Mouse (Mus musculus) MEL (cell line): ENCODE data around the gene Slc16a1. TPM values are rescaled to one million over a fixed set of nuclear protein-coding genes. Genes with fewer than 3 reads are reported as not detected.
A peak's percentile ranks its signal among the peaks of the same experiment; 100 is the strongest.

ENCODE experiments used
- DNase-seq: peaks from one replicate; pipeline ENCODE4 v3.0.0; 2011; ENCODE audit warnings: low read depth, low spot score
- H3K27ac ChIP-seq: 2 replicates; pipeline ENCODE4 v1.5.1; 2012; ENCODE audit warnings: low read depth, mild to moderate bottlenecking, control low read depth, low read length, moderate library complexity; ENCODE audit not compliant: control insufficient read depth
- H3K27me3 ChIP-seq, 2 experiments: fragments of 150-350 bp in 1 of 2; sonication (generic) in 1 of 2; 2 replicates each; pipeline ENCODE4 v1.6.1; 2012; ENCODE audit warnings: low read length in 2 of 2, mild to moderate bottlenecking in 2 of 2, improper control_type of control experiment in 1 of 2, moderate library complexity in 1 of 2; ENCODE audit not compliant: insufficient read depth in 2 of 2, control insufficient read depth in 1 of 2
- H3K36me3 ChIP-seq, 2 experiments: 2 replicates each; pipeline ENCODE4 v1.6.1; 2012 to 2014; ENCODE audit warnings: low read length in 2 of 2, improper control_type of control experiment in 1 of 2, inconsistent platforms in 1 of 2, mild to moderate bottlenecking in 1 of 2; ENCODE audit not compliant: insufficient read depth in 2 of 2, control insufficient read depth in 1 of 2
- H3K4me1 ChIP-seq, 2 experiments: fragments of 150-350 bp in 1 of 2; sonication (generic) in 1 of 2; 2 replicates each; pipeline ENCODE4 v1.6.1; 2012; ENCODE audit warnings: low read length in 2 of 2, improper control_type of control experiment in 1 of 2, mild to moderate bottlenecking in 1 of 2; ENCODE audit not compliant: insufficient read depth in 2 of 2, control insufficient read depth in 1 of 2
- H3K4me3 ChIP-seq, 2 experiments: fragments of 150-350 bp in 1 of 2; sonication (generic) in 1 of 2; 2 replicates each; pipeline ENCODE4 v1.5.1; 2012; ENCODE audit warnings: low read depth in 2 of 2, low read length in 2 of 2, mild to moderate bottlenecking in 2 of 2, moderate library complexity in 2 of 2, control low read depth in 1 of 2, improper control_type of control experiment in 1 of 2; ENCODE audit not compliant: control insufficient read depth in 1 of 2, insufficient read depth in 1 of 2
- H3K79me2 ChIP-seq: 2 replicates; pipeline ENCODE4 v1.6.1; 2012; ENCODE audit warnings: mild to moderate bottlenecking, low read length, moderate library complexity; ENCODE audit not compliant: control insufficient read depth, poor library complexity, insufficient read depth
- H3K9ac ChIP-seq: 2 replicates; pipeline ENCODE4 v1.6.1; 2012; ENCODE audit warnings: low read depth, mild to moderate bottlenecking, control low read depth, low read length, moderate library complexity; ENCODE audit not compliant: control insufficient read depth, poor library complexity, severe bottlenecking
- H3K9me3 ChIP-seq: fragments of 150-350 bp; sonication (generic); replicated peaks from 2 replicates; pipeline ENCODE4 v1.6.1; 2012; ENCODE audit warnings: mild to moderate bottlenecking, low read length, improper control_type of control experiment, moderate library complexity; ENCODE audit not compliant: insufficient read depth
- BHLHE40 ChIP-seq: IDR thresholded peaks from 2 replicates; pipeline ENCODE4 v1.6.1; 2012; ENCODE audit warnings: low read depth, mild to moderate bottlenecking, inconsistent platforms, low read length, improper control_type of control experiment, borderline replicate concordance
- CHD2 ChIP-seq: IDR thresholded peaks from 2 replicates; pipeline ENCODE4 v1.6.1; 2011; ENCODE audit warnings: low read length, improper control_type of control experiment
- EP300 ChIP-seq, 2 experiments: IDR thresholded peaks; 2 replicates each; pipeline ENCODE4 v1.6.1; 2011; ENCODE audit warnings: improper control_type of control experiment in 2 of 2, low read length in 2 of 2, low read depth in 1 of 2, mild to moderate bottlenecking in 1 of 2
- GABPA ChIP-seq: IDR thresholded peaks from 2 replicates; pipeline ENCODE4 v1.6.1; 2012; ENCODE audit warnings: low read depth, mild to moderate bottlenecking, inconsistent platforms, low read length, improper control_type of control experiment, moderate library complexity
- HCFC1 ChIP-seq: IDR thresholded peaks from 2 replicates; pipeline ENCODE4 v1.6.1; 2012; ENCODE audit warnings: low read depth, mild to moderate bottlenecking, inconsistent platforms, low read length, improper control_type of control experiment, moderate library complexity
- JUND ChIP-seq: IDR thresholded peaks from 2 replicates; pipeline ENCODE4 v1.6.1; 2011; ENCODE audit warnings: low read depth, mild to moderate bottlenecking, improper control_type of control experiment, low read length
- KAT2A ChIP-seq: conservative IDR thresholded peaks from 2 replicates; pipeline ENCODE4 v1.6.1; 2012; ENCODE audit warnings: low read depth, low read length, improper control_type of control experiment, inconsistent platforms
- NELFE ChIP-seq: IDR thresholded peaks from 2 replicates; pipeline ENCODE4 v1.6.1; 2011; ENCODE audit warnings: low read depth, low read length, improper control_type of control experiment
- SIN3A ChIP-seq: IDR thresholded peaks from 2 replicates; pipeline ENCODE4 v1.6.1; 2012; ENCODE audit warnings: low read length, improper control_type of control experiment, inconsistent platforms
- USF1 ChIP-seq: IDR thresholded peaks from 2 replicates; pipeline ENCODE4 v1.6.1; 2014; ENCODE audit warnings: low read depth, mild to moderate bottlenecking, inconsistent platforms, low read length, improper control_type of control experiment, moderate library complexity
- polyA plus RNA-seq, 2 experiments: library from polyadenylated mRNA; stranded (reverse) in 1 of 2; unstranded in 1 of 2; fragments of >175 nt in 1 of 2; fragments of >200 nt in 1 of 2; gene quantifications; 2 replicates each; pipeline versions ENCODE4 v1.2.1 to v1.2.4; 2012; ENCODE audit warnings: low replicate concordance in 2 of 2, low read depth in 1 of 2; ENCODE audit not compliant: insufficient read length in 2 of 2, insufficient read depth in 1 of 2, missing spikeins in 1 of 2
- total RNA-seq: library from RNA; depleted of rRNA; stranded (reverse); fragments of 300-350 nt; gene quantifications from 2 replicates; pipeline ENCODE4 v1.2.3, GENCODE M21; 2012

Gene Slc16a1
- total and polyA plus RNA-seq, 3 experiments = 43.7 to 128 (median 96.1) TPM

DNA sequence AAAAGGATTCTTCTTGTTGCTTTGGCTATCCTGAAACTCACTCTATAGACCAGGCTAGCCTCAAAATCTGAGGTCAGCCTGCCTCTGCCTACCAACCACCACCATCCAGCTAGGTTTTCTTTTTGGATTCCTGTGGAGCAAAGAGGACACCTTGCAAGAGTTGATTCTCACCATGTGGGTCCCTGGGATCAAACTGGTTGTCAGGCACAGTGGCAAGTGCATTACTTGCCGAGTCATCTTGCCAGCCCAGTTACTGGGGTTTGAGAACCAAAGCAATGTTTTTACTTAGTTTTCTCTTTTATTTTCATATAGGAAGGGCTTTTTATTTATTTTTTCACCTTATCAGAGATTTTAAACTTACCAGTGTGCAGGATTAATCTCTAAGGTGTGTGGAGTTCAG, 5.9 kb downstream of the Slc16a1 start:
- Histone ChIP-seq H3K4me3 (no peak overlapping the region), H3K36me3 (peaks cover 0 to 54% of the 10 kb centered on the region in 2 experiments; a peak in 3 of 4 replicates), H3K9ac (no peak overlapping the region), H3K27me3 (no peaks in the 10 kb centered on the region), H3K4me1 (peaks cover 15 to 16% of the 10 kb centered on the region in 2 experiments), H3K27ac (no peak overlapping the region), H3K9me3 (no peaks in the 10 kb centered on the region)
- DNase-seq = no peak
- TF ChIP-seq HCFC1 = no peak
- no peak for TF ChIP-seq JUND
- TF ChIP-seq USF1 = no peak
- TF ChIP-seq NELFE = no peak
- TF ChIP-seq SIN3A = no peak
- TF ChIP-seq, all 39 proteins: peak for 0
- peaks cover 82% of the 10 kb centered on the region for H3K79me2 ChIP-seq

DNA sequence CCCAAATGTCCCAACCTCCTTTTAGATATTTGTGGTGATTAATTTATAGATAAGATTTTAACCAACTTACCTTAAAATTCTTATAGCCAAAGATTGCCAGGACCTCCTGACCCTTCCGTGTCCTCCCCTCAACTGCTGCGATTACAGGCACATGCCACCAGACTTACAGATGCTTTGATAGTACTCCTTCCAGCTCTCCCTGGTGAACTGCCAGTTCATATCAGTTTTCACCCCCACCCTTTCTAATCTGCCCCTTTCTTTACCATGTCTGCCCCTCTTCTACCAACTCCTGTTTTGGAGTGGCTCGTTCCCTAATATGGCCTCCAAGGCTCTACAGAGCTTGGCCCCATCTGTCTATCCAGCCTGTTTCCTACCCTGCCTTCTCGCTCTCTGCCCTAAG, 15.8 kb downstream of the Slc16a1 start:
- TF ChIP-seq EP300 (IDR thresholded peaks at IDR 0.05; ENCODE audit: low read depth in 1 of 2, low read length in 2 of 2) (peak in 1 of 2 experiments; percentile 15; a peak in 1 of 4 replicates), JUND (no peak)
- no peak for DNase-seq
- H3K27ac ChIP-seq = no peak overlapping the region
- no peak overlapping the region for H3K9ac ChIP-seq
- H3K4me3 ChIP-seq = no peak overlapping the region
- peaks cover 10% of the 10 kb centered on the region for H3K79me2 ChIP-seq
- H3K36me3 ChIP-seq = peaks cover 9 to 34% of the 10 kb centered on the region in 2 experiments
- H3K4me1 ChIP-seq = peaks cover 6 to 12% of the 10 kb centered on the region in 2 experiments; a peak in 3 of 4 replicates
- no peaks in the 10 kb centered on the region for H3K9me3 ChIP-seq
- H3K27me3 ChIP-seq = no peaks in the 10 kb centered on the region

DNA sequence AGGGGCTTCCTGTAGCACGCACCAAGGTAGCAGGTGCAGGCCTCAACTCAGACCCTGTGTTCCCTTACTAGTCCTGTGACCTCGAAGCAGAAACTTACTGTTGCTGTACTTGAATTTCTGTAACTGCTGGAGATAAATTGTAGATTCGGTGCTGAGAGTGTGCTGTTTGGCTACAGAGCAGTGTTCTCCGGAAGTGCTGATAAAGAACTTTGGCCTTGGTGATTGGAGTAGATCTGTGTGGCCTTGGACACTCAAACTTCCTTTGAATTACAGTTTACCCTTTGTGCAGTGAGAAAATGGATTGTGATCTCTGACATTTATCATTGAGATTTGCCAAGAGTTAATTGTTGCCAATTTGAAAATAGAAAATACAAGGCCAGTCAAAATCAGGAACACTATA, 16.5 kb downstream of the Slc16a1 start:
- Histone ChIP-seq H3K36me3 (peaks cover 9 to 34% of the 10 kb centered on the region in 2 experiments), H3K79me2 (0 out of 2 replicates have a peak, but pooled peaks cover 7% of the 10 kb centered on the region), H3K9me3 (no peaks in the 10 kb centered on the region), H3K9ac (no peak overlapping the region), H3K27ac (no peak overlapping the region), H3K27me3 (no peaks in the 10 kb centered on the region), H3K4me1 (peaks cover 6 to 15% of the 10 kb centered on the region in 2 experiments; a peak in 3 of 4 replicates), H3K4me3 (no peak overlapping the region)
- DNase-seq = no peak
- TF ChIP-seq KAT2A (no peak), GABPA (no peak), CHD2 (no peak), BHLHE40 (no peak), EP300 (IDR thresholded peaks at IDR 0.05; ENCODE audit: low read depth in 1 of 2, low read length in 2 of 2) (no peak)
